Mouse (Mus musculus) MEL (cell line): ENCODE data around the gene Acsbg1. TPM values are rescaled to one million over a fixed set of nuclear protein-coding genes. Genes with fewer than 3 reads are reported as not detected.
A peak's percentile ranks its signal among the peaks of the same experiment; 100 is the strongest.

Experiments used
- DNase-seq: peaks from one replicate; pipeline ENCODE4 v3.0.0; 2011; ENCODE audit warnings: low read depth, low spot score
- H3K27ac ChIP-seq: 2 replicates; pipeline ENCODE4 v1.5.1; 2012; ENCODE audit warnings: low read depth, mild to moderate bottlenecking, control low read depth, low read length, moderate library complexity; ENCODE audit not compliant: control insufficient read depth
- H3K27me3 ChIP-seq, 2 experiments: fragments of 150-350 bp in 1 of 2; sonication (generic) in 1 of 2; 2 replicates each; pipeline ENCODE4 v1.6.1; 2012; ENCODE audit warnings: low read length in 2 of 2, mild to moderate bottlenecking in 2 of 2, improper control_type of control experiment in 1 of 2, moderate library complexity in 1 of 2; ENCODE audit not compliant: insufficient read depth in 2 of 2, control insufficient read depth in 1 of 2
- H3K36me3 ChIP-seq, 2 experiments: 2 replicates each; pipeline ENCODE4 v1.6.1; 2012 to 2014; ENCODE audit warnings: low read length in 2 of 2, improper control_type of control experiment in 1 of 2, inconsistent platforms in 1 of 2, mild to moderate bottlenecking in 1 of 2; ENCODE audit not compliant: insufficient read depth in 2 of 2, control insufficient read depth in 1 of 2
- H3K4me1 ChIP-seq, 2 experiments: fragments of 150-350 bp in 1 of 2; sonication (generic) in 1 of 2; 2 replicates each; pipeline ENCODE4 v1.6.1; 2012; ENCODE audit warnings: low read length in 2 of 2, improper control_type of control experiment in 1 of 2, mild to moderate bottlenecking in 1 of 2; ENCODE audit not compliant: insufficient read depth in 2 of 2, control insufficient read depth in 1 of 2
- H3K4me3 ChIP-seq, 2 experiments: fragments of 150-350 bp in 1 of 2; sonication (generic) in 1 of 2; 2 replicates each; pipeline ENCODE4 v1.5.1; 2012; ENCODE audit warnings: low read depth in 2 of 2, low read length in 2 of 2, mild to moderate bottlenecking in 2 of 2, moderate library complexity in 2 of 2, control low read depth in 1 of 2, improper control_type of control experiment in 1 of 2; ENCODE audit not compliant: control insufficient read depth in 1 of 2, insufficient read depth in 1 of 2
- H3K79me2 ChIP-seq: 2 replicates; pipeline ENCODE4 v1.6.1; 2012; ENCODE audit warnings: mild to moderate bottlenecking, low read length, moderate library complexity; ENCODE audit not compliant: control insufficient read depth, poor library complexity, insufficient read depth
- H3K9ac ChIP-seq: 2 replicates; pipeline ENCODE4 v1.6.1; 2012; ENCODE audit warnings: low read depth, mild to moderate bottlenecking, control low read depth, low read length, moderate library complexity; ENCODE audit not compliant: control insufficient read depth, poor library complexity, severe bottlenecking
- H3K9me3 ChIP-seq: fragments of 150-350 bp; sonication (generic); replicated peaks from 2 replicates; pipeline ENCODE4 v1.6.1; 2012; ENCODE audit warnings: mild to moderate bottlenecking, low read length, improper control_type of control experiment, moderate library complexity; ENCODE audit not compliant: insufficient read depth
- BHLHE40 ChIP-seq: IDR thresholded peaks from 2 replicates; pipeline ENCODE4 v1.6.1; 2012; ENCODE audit warnings: low read depth, mild to moderate bottlenecking, inconsistent platforms, low read length, improper control_type of control experiment, borderline replicate concordance
- CHD1 ChIP-seq: IDR thresholded peaks from 2 replicates; pipeline ENCODE4 v1.6.1; 2012; ENCODE audit warnings: low read depth, mild to moderate bottlenecking, inconsistent platforms, low read length, improper control_type of control experiment
- EP300 ChIP-seq, 2 experiments: IDR thresholded peaks; 2 replicates each; pipeline ENCODE4 v1.6.1; 2011; ENCODE audit warnings: improper control_type of control experiment in 2 of 2, low read length in 2 of 2, low read depth in 1 of 2, mild to moderate bottlenecking in 1 of 2
- ETS1 ChIP-seq: IDR thresholded peaks from 2 replicates; pipeline ENCODE4 v1.6.1; 2012; ENCODE audit warnings: low read depth, mild to moderate bottlenecking, inconsistent platforms, low read length, improper control_type of control experiment, moderate library complexity
- GABPA ChIP-seq: IDR thresholded peaks from 2 replicates; pipeline ENCODE4 v1.6.1; 2012; ENCODE audit warnings: low read depth, mild to moderate bottlenecking, inconsistent platforms, low read length, improper control_type of control experiment, moderate library complexity
- GATA1 ChIP-seq: IDR thresholded peaks from 2 replicates; pipeline ENCODE4 v1.6.1; 2011; ENCODE audit warnings: low read depth, low read length, improper control_type of control experiment
- HCFC1 ChIP-seq: IDR thresholded peaks from 2 replicates; pipeline ENCODE4 v1.6.1; 2012; ENCODE audit warnings: low read depth, mild to moderate bottlenecking, inconsistent platforms, low read length, improper control_type of control experiment, moderate library complexity
- JUND ChIP-seq: IDR thresholded peaks from 2 replicates; pipeline ENCODE4 v1.6.1; 2011; ENCODE audit warnings: low read depth, mild to moderate bottlenecking, improper control_type of control experiment, low read length
- KAT2A ChIP-seq: conservative IDR thresholded peaks from 2 replicates; pipeline ENCODE4 v1.6.1; 2012; ENCODE audit warnings: low read depth, low read length, improper control_type of control experiment, inconsistent platforms
- MAFK ChIP-seq: IDR thresholded peaks from 2 replicates; pipeline ENCODE4 v1.6.1; 2011; ENCODE audit warnings: low read depth, mild to moderate bottlenecking, low read length, improper control_type of control experiment, borderline replicate concordance
- MAX ChIP-seq: IDR thresholded peaks from 2 replicates; pipeline ENCODE4 v1.6.1; 2011; ENCODE audit warnings: low read length, improper control_type of control experiment
- MAZ ChIP-seq: IDR thresholded peaks from 2 replicates; pipeline ENCODE4 v1.6.1; 2012; ENCODE audit warnings: low read depth, mild to moderate bottlenecking, inconsistent platforms, low read length, improper control_type of control experiment
- MXI1 ChIP-seq: IDR thresholded peaks from 2 replicates; pipeline ENCODE4 v1.6.1; 2011; ENCODE audit warnings: mild to moderate bottlenecking, low read depth, low read length, improper control_type of control experiment
- MYB ChIP-seq: IDR thresholded peaks from 2 replicates; pipeline ENCODE4 v1.6.1; 2011; ENCODE audit warnings: mild to moderate bottlenecking, low read depth, low read length, improper control_type of control experiment
- MYC ChIP-seq: IDR thresholded peaks from 2 replicates; pipeline ENCODE4 v1.6.1; 2011; ENCODE audit warnings: low read depth, mild to moderate bottlenecking, low read length, improper control_type of control experiment, moderate library complexity
- NRF1 ChIP-seq: IDR thresholded peaks from 2 replicates; pipeline ENCODE4 v1.6.1; 2014; ENCODE audit warnings: low read depth, mild to moderate bottlenecking, inconsistent platforms, low read length, improper control_type of control experiment, moderate library complexity; ENCODE audit not compliant: poor library complexity, insufficient read depth, severe bottlenecking
- POLR2A ChIP-seq, 2 experiments: IDR thresholded peaks; 2 replicates each; pipeline ENCODE4 v1.6.1; 2011 to 2012; ENCODE audit warnings: low read length in 2 of 2, mild to moderate bottlenecking in 2 of 2, control low read depth in 1 of 2, improper control_type of control experiment in 1 of 2, low read depth in 1 of 2, moderate library complexity in 1 of 2; ENCODE audit not compliant: control insufficient read depth in 1 of 2, insufficient read depth in 1 of 2, poor library complexity in 1 of 2
- POLR2AphosphoS2 ChIP-seq: IDR thresholded peaks from 2 replicates; pipeline ENCODE4 v1.6.1; 2011; ENCODE audit warnings: low read length, improper control_type of control experiment
- POLR2AphosphoS5 ChIP-seq: IDR thresholded peaks from 2 replicates; pipeline ENCODE4 v1.6.1; 2012; ENCODE audit warnings: low read depth, borderline replicate concordance, mild to moderate bottlenecking, inconsistent platforms, low read length, moderate library complexity, mixed read lengths
- RAD21 ChIP-seq: IDR thresholded peaks from 2 replicates; pipeline ENCODE4 v1.6.1; 2011; ENCODE audit warnings: mild to moderate bottlenecking, low read depth, low read length, improper control_type of control experiment
- RCOR1 ChIP-seq: IDR thresholded peaks from 2 replicates; pipeline ENCODE4 v1.6.1; 2012; ENCODE audit warnings: low read depth, mild to moderate bottlenecking, inconsistent platforms, low read length, improper control_type of control experiment
- SIN3A ChIP-seq: IDR thresholded peaks from 2 replicates; pipeline ENCODE4 v1.6.1; 2012; ENCODE audit warnings: low read length, improper control_type of control experiment, inconsistent platforms
- TAL1 ChIP-seq: IDR thresholded peaks from 2 replicates; pipeline ENCODE4 v1.6.1; 2012; ENCODE audit warnings: mild to moderate bottlenecking, inconsistent platforms, low read length, moderate library complexity, mixed read lengths
- TBP ChIP-seq: IDR thresholded peaks from 2 replicates; pipeline ENCODE4 v1.8.0; 2011; ENCODE audit warnings: low read depth, low read length, improper control_type of control experiment
- TCF12 ChIP-seq: IDR thresholded peaks from 2 replicates; pipeline ENCODE4 v1.6.1; 2014; ENCODE audit warnings: low read depth, mild to moderate bottlenecking, inconsistent platforms, low read length, improper control_type of control experiment, moderate library complexity
- USF1 ChIP-seq: IDR thresholded peaks from 2 replicates; pipeline ENCODE4 v1.6.1; 2014; ENCODE audit warnings: low read depth, mild to moderate bottlenecking, inconsistent platforms, low read length, improper control_type of control experiment, moderate library complexity
- USF2 ChIP-seq, 2 experiments: IDR thresholded peaks; 2 replicates each; pipeline ENCODE4 v1.6.1; 2011 to 2012; ENCODE audit warnings: improper control_type of control experiment in 2 of 2, low read length in 2 of 2, borderline replicate concordance in 1 of 2, inconsistent platforms in 1 of 2, low read depth in 1 of 2, mild to moderate bottlenecking in 1 of 2; ENCODE audit not compliant: insufficient read depth in 1 of 2
- ZKSCAN1 ChIP-seq: IDR thresholded peaks from 2 replicates; pipeline ENCODE4 v1.6.1; 2012; ENCODE audit warnings: low read depth, mild to moderate bottlenecking, inconsistent platforms, low read length, improper control_type of control experiment, moderate library complexity
- ZMIZ1 ChIP-seq: IDR thresholded peaks from 2 replicates; pipeline ENCODE4 v1.6.1; 2012; ENCODE audit warnings: low read depth, mild to moderate bottlenecking, inconsistent platforms, low read length, improper control_type of control experiment, moderate library complexity
- ZNF384 ChIP-seq: IDR thresholded peaks from 2 replicates; pipeline ENCODE4 v1.6.1; 2012; ENCODE audit warnings: low read depth, mild to moderate bottlenecking, inconsistent platforms, low read length, improper control_type of control experiment
- polyA plus RNA-seq, 2 experiments: library from polyadenylated mRNA; stranded (reverse) in 1 of 2; unstranded in 1 of 2; fragments of >175 nt in 1 of 2; fragments of >200 nt in 1 of 2; gene quantifications; 2 replicates each; pipeline versions ENCODE4 v1.2.1 to v1.2.4; 2012; ENCODE audit warnings: low replicate concordance in 2 of 2, low read depth in 1 of 2; ENCODE audit not compliant: insufficient read length in 2 of 2, insufficient read depth in 1 of 2, missing spikeins in 1 of 2
- total RNA-seq: library from RNA; depleted of rRNA; stranded (reverse); fragments of 300-350 nt; gene quantifications from 2 replicates; pipeline ENCODE4 v1.2.3, GENCODE M21; 2012

Acsbg1 gene
- total and polyA plus RNA-seq, 3 experiments = 8.3 to 8.8 TPM; not detected in 1

- Histone ChIP-seq H3K4me3 (no peak overlapping the region), H3K27ac (no peak overlapping the region), H3K4me1 (peaks cover 0 to 9% of the 10 kb centered on the region in 2 experiments; a peak in 2 of 4 replicates), H3K79me2 (no peaks in the 10 kb centered on the region), H3K9me3 (no peaks in the 10 kb centered on the region), H3K36me3 (peaks cover 0 to 4% of the 10 kb centered on the region in 2 experiments; a peak in 2 of 4 replicates), H3K27me3 (no peaks in the 10 kb centered on the region), H3K9ac (no peak overlapping the region)
- no peak for DNase-seq
- TF ChIP-seq BHLHE40 = no peak
- TF ChIP-seq MAZ = no peak
- TF ChIP-seq JUND = no peak
- no peak for TF ChIP-seq ETS1
- no peak for TF ChIP-seq TBP
- no peak for TF ChIP-seq USF1
- no peak for TF ChIP-seq TCF12
- TF ChIP-seq SIN3A = no peak
- no peak for TF ChIP-seq HCFC1
- TF ChIP-seq ZNF384 = no peak
- no peak for TF ChIP-seq ZMIZ1
- no peak for TF ChIP-seq POLR2A (IDR thresholded peaks at IDR 0.05; ENCODE audit: control insufficient read depth in 1 of 2, insufficient read depth in 1 of 2, low read depth in 1 of 2, low read length in 2 of 2, poor library complexity in 1 of 2)
- TF ChIP-seq POLR2AphosphoS5 = no peak
- TF ChIP-seq MAFK = no peak
- TF ChIP-seq ZKSCAN1 = no peak
- no peak for TF ChIP-seq POLR2AphosphoS2
- TF ChIP-seq MYC = no peak
- TF ChIP-seq MXI1 = no peak
- TF ChIP-seq RAD21 = no peak
- TF ChIP-seq RCOR1 = no peak
Measured at GRCm38 (mm10) chr9:54627240-54627639, 34.4 kb downstream of the Acsbg1 start.

GRCm38 (mm10) chr9:54614182-54614850, 47.4 kb downstream of the Acsbg1 start:
- Histone ChIP-seq H3K4me3 (no peak overlapping the region), H3K27ac (no peak overlapping the region), H3K27me3 (no peaks in the 10 kb centered on the region), H3K9me3 (no peaks in the 10 kb centered on the region), H3K4me1 (peaks cover 0 to 4% of the 10 kb centered on the region in 2 experiments; a peak in 2 of 4 replicates), H3K36me3 (peaks cover 0 to 3% of the 10 kb centered on the region in 2 experiments; a peak in 1 of 4 replicates), H3K9ac (no peak overlapping the region), H3K79me2 (no peaks in the 10 kb centered on the region)
- peak; percentile 68 for DNase-seq
- TF ChIP-seq MYC = no peak
- TF ChIP-seq MAX = no peak
- TF ChIP-seq KAT2A = no peak
- no peak for TF ChIP-seq MXI1
- no peak for TF ChIP-seq USF1
- no peak for TF ChIP-seq BHLHE40
- peak; percentile 83 for TF ChIP-seq GATA1
- TF ChIP-seq HCFC1 = no peak
- TF ChIP-seq MYB = no peak
- no peak for TF ChIP-seq CHD1
- TF ChIP-seq EP300 (IDR thresholded peaks at IDR 0.05; ENCODE audit: low read depth in 1 of 2, low read length in 2 of 2) = 0 out of 4 replicates have a peak, but pooled peaks have one; percentile 19 to 29
- TF ChIP-seq SIN3A = peak; percentile 8; the same call in 1 of the 2 replicates
- no peak for TF ChIP-seq TAL1
- TF ChIP-seq TBP = no peak
- no peak for TF ChIP-seq JUND
- TF ChIP-seq USF2 (IDR thresholded peaks at IDR 0.05; ENCODE audit: borderline replicate concordance in 1 of 2, insufficient read depth in 1 of 2, low read depth in 1 of 2, low read length in 2 of 2) = no peak
- TF ChIP-seq TCF12 = peak; percentile 36; the same call in 1 of the 2 replicates
- no peak for TF ChIP-seq GABPA
- no peak for TF ChIP-seq NRF1
